Mouse (Mus musculus): ENCODE results near the gene Trib2.

- no peak for TF ChIP-seq POLR2A (IDR thresholded peaks at IDR 0.05; ENCODE audit: low read depth, low read length)
- no peak for TF ChIP-seq CTCF (IDR thresholded peaks at IDR 0.05; ENCODE audit: extremely low read depth, insufficient read depth, insufficient read length, insufficient replicate concordance)
Observed at GRCm38 (mm10) chr12:15816254-15816605, 492 bp downstream of the Trib2 start.

All from spleen, adult 2 months (tissue).